Mouse (Mus musculus): ENCODE measurements at regions not wholly inside any gene's neighbourhood (a gene's known extent, or its start where the extent isn't known, plus 50 kb on each side); places are given as distances from the start of the nearest gene placed in this dataset.

DNA sequence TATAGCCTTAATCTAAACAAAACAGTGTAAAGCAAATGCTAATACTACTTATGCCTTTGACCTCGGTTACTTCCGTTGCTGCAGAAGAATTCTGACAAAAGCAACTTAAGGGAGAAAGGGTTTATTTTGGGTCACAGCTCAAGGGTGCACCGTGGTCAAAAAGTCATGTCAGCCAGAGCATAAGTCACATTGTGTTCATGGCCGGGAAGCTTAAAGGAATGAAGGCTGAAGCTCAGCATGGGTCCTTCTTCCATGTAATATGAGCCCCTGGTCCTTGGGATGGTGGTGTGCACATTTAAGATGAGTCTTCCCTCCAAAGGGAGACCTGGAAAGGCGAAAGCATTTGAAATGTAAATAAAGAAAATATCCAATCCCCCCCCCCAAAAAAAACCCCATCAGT is 212.1 kb upstream of the Tbl1xr1 start:
- Histone ChIP-seq H3K36me3 (ENCODE audit: control insufficient read depth, insufficient read depth, low read length) (no peaks in the 10 kb centered on the region), H3K4me2 (replicated peaks; ENCODE audit: low read depth) (no peak overlapping the region), H3K4me3 (ENCODE audit: low read depth, low read length) (no peak overlapping the region), H3K27me3 (ENCODE audit: control insufficient read depth, insufficient read depth, low read length) (no peaks in the 10 kb centered on the region), H3K9me3 (ENCODE audit: control insufficient read depth, low read length) (no peaks in the 10 kb centered on the region), H3K27ac (replicated peaks) (no peak overlapping the region), H3K9ac (ENCODE audit: low read length) (no peak overlapping the region), H3K4me1 (replicated peaks; ENCODE audit: control insufficient read depth, insufficient read depth) (no peaks in the 10 kb centered on the region)
- ATAC-seq (ENCODE audit: low FRiP score, low TSS enrichment) (no peak), DNase-seq (ENCODE audit: low spot score) (no peak)
- TF ChIP-seq CTCF (IDR thresholded peaks at IDR 0.05; ENCODE audit: low read depth) (no peak), EP300 (optimal IDR thresholded peaks at IDR 0.05) (no peak)
- 53% methylated on average over 5 of the region's 5 CpGs for WGBS

DNA sequence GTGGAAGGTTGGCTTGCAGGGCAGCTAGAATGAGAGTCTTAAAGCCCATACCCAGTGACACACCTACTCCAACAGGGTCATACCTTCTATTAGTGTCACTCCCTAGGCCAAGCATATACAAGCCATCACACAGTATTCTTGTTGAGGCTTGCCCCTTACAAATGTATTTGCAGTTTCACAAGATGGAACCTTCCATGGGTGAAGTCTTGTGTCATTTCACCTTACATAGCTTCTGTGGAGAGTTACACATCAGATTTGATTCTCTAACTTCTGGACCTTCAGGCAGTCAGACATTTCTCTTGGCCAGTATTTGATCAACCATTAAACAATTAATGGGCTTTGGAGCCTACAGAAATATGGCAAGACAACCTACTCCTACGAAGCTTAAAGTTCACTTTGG is 210.6 kb upstream of the Tbl1xr1 start:
- H3K4me2 ChIP-seq (replicated peaks; ENCODE audit: low read depth): no peak overlapping the region
- DNase-seq (ENCODE audit: low spot score): no peak
- H3K36me3 ChIP-seq (ENCODE audit: control insufficient read depth, insufficient read depth, low read length): no peaks in the 10 kb centered on the region
- ATAC-seq (ENCODE audit: low FRiP score, low TSS enrichment): no peak
- no peak overlapping the region for H3K27ac ChIP-seq (replicated peaks)
- no peaks in the 10 kb centered on the region for H3K27me3 ChIP-seq (ENCODE audit: control insufficient read depth, insufficient read depth, low read length)
- no peaks in the 10 kb centered on the region for H3K9me3 ChIP-seq (ENCODE audit: control insufficient read depth, low read length)
- WGBS: 91% methylated on average over 1 of the region's 1 CpGs
- TF ChIP-seq EP300 (optimal IDR thresholded peaks at IDR 0.05) (no peak), CTCF (IDR thresholded peaks at IDR 0.05; ENCODE audit: low read depth) (no peak)
- H3K4me1 ChIP-seq (replicated peaks; ENCODE audit: control insufficient read depth, insufficient read depth): no peaks in the 10 kb centered on the region
- no peak overlapping the region for H3K4me3 ChIP-seq (ENCODE audit: low read depth, low read length)
- no peak overlapping the region for H3K9ac ChIP-seq (ENCODE audit: low read length)

DNA sequence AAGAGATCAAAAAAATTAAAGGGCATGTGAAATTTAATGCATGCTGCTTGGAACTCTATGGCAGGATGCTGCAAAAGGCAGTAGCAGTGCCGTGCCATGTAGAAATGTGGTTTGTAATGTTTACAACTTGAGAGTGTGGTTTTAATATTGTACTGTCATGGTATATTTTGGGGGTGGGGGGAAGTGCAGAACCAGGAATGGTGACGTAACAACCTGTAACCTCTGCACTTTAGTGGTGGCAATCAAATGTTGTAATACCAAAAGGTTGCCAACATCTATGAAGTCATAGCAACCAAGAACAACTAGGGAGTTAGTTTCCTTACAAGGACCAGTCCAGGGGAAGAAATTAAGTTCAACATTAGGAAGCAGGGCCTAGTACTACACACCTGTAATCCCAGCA is 198.1 kb upstream of the Tbl1xr1 start:
- no peak for DNase-seq (ENCODE audit: low spot score)
- WGBS: 69% methylated on average over 2 of the region's 2 CpGs
- TF ChIP-seq EP300 (optimal IDR thresholded peaks at IDR 0.05): no peak
- no peak for TF ChIP-seq CTCF (IDR thresholded peaks at IDR 0.05; ENCODE audit: low read depth)

DNA sequence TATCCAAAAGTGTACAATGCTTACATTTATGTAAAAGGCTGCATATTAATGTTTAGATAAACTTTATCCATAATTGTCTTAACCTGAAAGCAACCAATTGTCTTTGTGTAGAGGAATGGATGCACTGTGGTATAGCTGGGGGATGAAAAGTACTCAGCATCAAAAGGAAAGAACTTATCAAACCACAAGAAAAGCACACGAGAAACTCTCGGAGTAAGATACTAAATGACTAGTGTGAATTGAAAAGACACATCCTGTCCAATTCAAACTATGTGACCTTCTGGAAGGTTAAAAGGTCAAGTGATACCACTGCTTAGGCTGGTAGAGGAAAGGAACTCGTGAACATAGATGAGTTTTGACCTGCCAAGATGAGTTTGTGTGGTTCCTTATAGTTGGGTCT is 192.2 kb upstream of the Tbl1xr1 start:
- 75% methylated on average over 3 of the region's 3 CpGs for WGBS
- Histone ChIP-seq H3K36me3 (ENCODE audit: control insufficient read depth, insufficient read depth, low read length) (no peaks in the 10 kb centered on the region), H3K9me3 (ENCODE audit: control insufficient read depth, low read length) (no peaks in the 10 kb centered on the region), H3K4me3 (ENCODE audit: low read depth, low read length) (no peak overlapping the region), H3K4me1 (replicated peaks; ENCODE audit: control insufficient read depth, insufficient read depth) (no peaks in the 10 kb centered on the region), H3K27ac (replicated peaks) (no peak overlapping the region), H3K4me2 (replicated peaks; ENCODE audit: low read depth) (no peak overlapping the region), H3K27me3 (ENCODE audit: control insufficient read depth, insufficient read depth, low read length) (no peaks in the 10 kb centered on the region), H3K9ac (ENCODE audit: low read length) (no peak overlapping the region)
- no peak for DNase-seq (ENCODE audit: low spot score)
- ATAC-seq (ENCODE audit: low FRiP score, low TSS enrichment): no peak
- TF ChIP-seq CTCF (IDR thresholded peaks at IDR 0.05; ENCODE audit: low read depth): no peak
- TF ChIP-seq EP300 (optimal IDR thresholded peaks at IDR 0.05): no peak

More for the DNA sequence above, 198.1 kb upstream of the Tbl1xr1 start:
- Histone ChIP-seq H3K4me3 (ENCODE audit: low read depth, low read length) (no peak overlapping the region), H3K9me3 (ENCODE audit: control insufficient read depth, low read length) (no peaks in the 10 kb centered on the region), H3K4me2 (replicated peaks; ENCODE audit: low read depth) (no peak overlapping the region), H3K27ac (replicated peaks) (no peak overlapping the region), H3K4me1 (replicated peaks; ENCODE audit: control insufficient read depth, insufficient read depth) (no peaks in the 10 kb centered on the region), H3K9ac (ENCODE audit: low read length) (no peak overlapping the region), H3K36me3 (ENCODE audit: control insufficient read depth, insufficient read depth, low read length) (no peaks in the 10 kb centered on the region), H3K27me3 (ENCODE audit: control insufficient read depth, insufficient read depth, low read length) (no peaks in the 10 kb centered on the region)
- ATAC-seq (ENCODE audit: low FRiP score, low TSS enrichment): no peak

DNA sequence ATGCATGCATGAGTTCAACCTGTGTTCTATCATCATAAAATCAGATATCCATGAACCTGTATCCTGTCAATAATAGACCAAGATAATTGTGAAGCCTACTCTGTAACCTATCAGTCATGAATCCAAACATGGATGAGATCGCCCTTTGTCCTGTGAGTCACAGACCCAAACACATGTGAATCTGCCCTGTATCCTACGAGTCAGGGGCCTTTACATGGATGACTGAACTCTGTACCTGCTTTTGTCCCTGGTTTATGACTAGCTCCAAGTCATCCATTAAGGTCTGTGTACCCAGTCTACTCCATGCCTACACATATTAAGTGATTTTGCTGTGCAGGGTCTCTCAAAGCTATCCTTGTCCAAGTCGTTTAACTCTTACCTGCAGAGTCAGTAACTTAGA is 187.7 kb upstream of the Tbl1xr1 start:
- Histone ChIP-seq H3K4me1 (replicated peaks; ENCODE audit: control insufficient read depth, insufficient read depth) (no peaks in the 10 kb centered on the region), H3K27ac (replicated peaks) (no peak overlapping the region), H3K27me3 (ENCODE audit: control insufficient read depth, insufficient read depth, low read length) (no peaks in the 10 kb centered on the region), H3K4me2 (replicated peaks; ENCODE audit: low read depth) (no peak overlapping the region), H3K9me3 (ENCODE audit: control insufficient read depth, low read length) (no peaks in the 10 kb centered on the region), H3K4me3 (ENCODE audit: low read depth, low read length) (no peak overlapping the region), H3K9ac (ENCODE audit: low read length) (no peak overlapping the region), H3K36me3 (ENCODE audit: control insufficient read depth, insufficient read depth, low read length) (no peaks in the 10 kb centered on the region)
- ATAC-seq (ENCODE audit: low FRiP score, low TSS enrichment): no peak
- WGBS: 85% methylated on average over 3 of the region's 3 CpGs
- DNase-seq (ENCODE audit: low spot score): no peak
- TF ChIP-seq CTCF (IDR thresholded peaks at IDR 0.05; ENCODE audit: low read depth) (no peak), EP300 (optimal IDR thresholded peaks at IDR 0.05) (no peak)

DNA sequence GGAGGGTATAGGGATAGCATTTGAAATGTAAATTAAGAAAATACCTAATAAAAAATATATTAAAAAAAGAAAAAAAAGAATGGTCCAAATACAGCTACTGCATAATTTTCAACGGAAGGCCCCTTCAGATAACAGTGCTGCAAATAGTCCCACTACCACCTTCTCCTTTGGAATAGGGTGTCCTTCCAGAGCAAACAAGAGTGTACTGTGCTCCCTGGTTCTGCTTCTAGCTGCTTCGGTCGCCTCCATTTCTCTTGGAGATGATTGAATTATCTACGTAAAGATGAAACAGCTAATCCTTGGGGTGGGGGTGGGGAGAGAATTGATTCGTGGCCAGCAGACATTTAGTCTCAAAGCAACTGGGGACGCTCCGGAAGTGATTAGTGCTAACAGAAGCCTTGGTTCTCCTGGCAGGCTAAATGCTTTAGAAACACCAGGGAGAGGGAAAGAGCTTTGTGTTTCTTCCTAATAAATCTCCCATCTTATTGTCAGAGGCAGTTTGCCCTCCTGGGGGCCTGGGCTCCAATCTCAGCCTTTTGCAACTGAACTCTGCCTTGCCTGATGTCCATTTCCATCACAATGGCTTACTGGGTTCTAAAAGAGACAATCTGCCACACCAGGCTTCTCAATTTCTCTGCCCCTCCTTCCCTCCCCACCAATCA is 184.5 kb upstream of the Tbl1xr1 start:
- 51% methylated on average over 7 of the region's 7 CpGs for WGBS
- Histone ChIP-seq H3K4me1 (replicated peaks; ENCODE audit: control insufficient read depth, insufficient read depth) (no peaks in the 10 kb centered on the region), H3K36me3 (ENCODE audit: control insufficient read depth, insufficient read depth, low read length) (no peaks in the 10 kb centered on the region), H3K27ac (replicated peaks) (no peak overlapping the region), H3K9me3 (ENCODE audit: control insufficient read depth, low read length) (no peaks in the 10 kb centered on the region), H3K4me2 (replicated peaks; ENCODE audit: low read depth) (no peak overlapping the region), H3K9ac (ENCODE audit: low read length) (no peak overlapping the region), H3K27me3 (ENCODE audit: control insufficient read depth, insufficient read depth, low read length) (no peaks in the 10 kb centered on the region), H3K4me3 (ENCODE audit: low read depth, low read length) (no peak overlapping the region)
- no peak for TF ChIP-seq CTCF (IDR thresholded peaks at IDR 0.05; ENCODE audit: low read depth)
- TF ChIP-seq EP300 (optimal IDR thresholded peaks at IDR 0.05): no peak
- DNase-seq (ENCODE audit: low spot score) (no peak), ATAC-seq (ENCODE audit: low FRiP score, low TSS enrichment) (no peak)
